In genomic region chr16:32407730-32408129, GRCm38 (mm10) we compare ENCODE assay signal across 27 mouse cellular contexts. TPM values are rescaled to one million over a fixed set of nuclear protein-coding genes. Genes with fewer than 3 reads are reported as not detected.
DNase-seq lines count a peak whose midpoint lies in the region; ATAC-seq lines count a peak whose summit lies in the region.
"Had no signal": no experiment of that assay in that cellular context is flagged by ENCODE, and none has a peak within 500 bp of the region (broad histone marks: within the 10 kb centered on the region; RNA-seq: fewer than 3 reads in every experiment).

No protein-coding gene starts in this region.

- H3K4me3 ChIP-seq in heart, embryonic 10.5 days: no peak overlapping the region
- H3K4me3 ChIP-seq: embryonic facial prominence, embryonic 13.5 days; embryonic facial prominence, embryonic 15.5 days; erythroblast, embryonic 14.5 days; forebrain, embryonic 10.5 days; forebrain, embryonic 12.5 days had no signal

- ATAC-seq in common myeloid progenitor, adult 5-6 weeks (replicated peaks; ENCODE audit: low read depth, poor library complexity, severe bottlenecking): peak; percentile 62; the same call in 1 of the 2 replicates
- peak; percentile 41; the same call in 1 of the 2 replicates for ATAC-seq in megakaryocyte-erythroid progenitor cell, adult 5-6 weeks (replicated peaks; ENCODE audit: low FRiP score, low TSS enrichment, poor library complexity, severe bottlenecking)
- ATAC-seq in CD4-positive, CD25-positive, alpha-beta regulatory T cell, adult 4 months: no peak
- ATAC-seq: forebrain, embryonic 14.5 days; forebrain, embryonic 16.5 days had no signal

- no peaks in the 10 kb centered on the region for H3K9me3 ChIP-seq in heart, embryonic 10.5 days
- H3K9me3 ChIP-seq: embryonic facial prominence, embryonic 13.5 days; embryonic facial prominence, embryonic 15.5 days; forebrain, embryonic 10.5 days; forebrain, embryonic 12.5 days; G1E had no signal

- 76% methylated on average over 10 of the region's 10 CpGs for WGBS in heart, embryonic 10.5 days

- H3K27me3 ChIP-seq in heart, embryonic 10.5 days (ENCODE audit: insufficient read depth, poor library complexity, severe bottlenecking): no peaks in the 10 kb centered on the region
- H3K27me3 ChIP-seq: CH12.LX; embryonic facial prominence, embryonic 13.5 days; embryonic facial prominence, embryonic 15.5 days; forebrain, embryonic 12.5 days had no signal

- DNase-seq in heart, adult 11 months: peak; percentile 39
- DNase-seq in heart, embryonic 10.5 days (ENCODE audit: low spot score): no peak
- no peak for DNase-seq in lung, postnatal 36 days
- DNase-seq: adrenal gland, adult 2 months; adrenal gland, postnatal 10 days; adrenal gland, postnatal 25 days; cerebellum, adult 11 months; cerebellum, adult 2 months; cerebellum, adult 9-10 months; cerebellum, postnatal 10 days; cerebellum, postnatal 25 days; embryo, embryonic 11 days had no signal

- no peaks in the 10 kb centered on the region for H3K36me3 ChIP-seq in heart, embryonic 10.5 days
- H3K36me3 ChIP-seq: embryonic facial prominence, embryonic 13.5 days; embryonic facial prominence, embryonic 15.5 days; forebrain, embryonic 10.5 days; forebrain, embryonic 12.5 days; G1E had no signal

- H3K27ac ChIP-seq in heart, embryonic 10.5 days: no peak overlapping the region
- H3K27ac ChIP-seq: embryonic facial prominence, embryonic 13.5 days; embryonic facial prominence, embryonic 15.5 days; forebrain, embryonic 10.5 days; forebrain, embryonic 12.5 days had no signal

- H3K4me1 ChIP-seq in heart, embryonic 10.5 days: peaks cover 4% of the 10 kb centered on the region; the same call in 1 of the 2 replicates
- H3K4me1 ChIP-seq: embryonic facial prominence, embryonic 15.5 days; forebrain, embryonic 10.5 days; forebrain, embryonic 12.5 days had no signal

RNA-seq across cellular contexts. Expression of gene Tm4sf19, which starts 7.4 kb away (rescaled TPM):
- not detected in 2 replicates for polyA plus RNA-seq in heart, embryonic 10.5 days (2016; fragmentation: Nextera tagmentation; extraction: Ambion mirVana)
- total RNA-seq in common myeloid progenitor, adult 5-6 weeks (2017): not detected in 2 replicates
- not detected in 2 replicates for total RNA-seq in megakaryocyte-erythroid progenitor cell, adult 5-6 weeks (2014; fragmentation: Nextera tagmentation)
- total RNA-seq in megakaryocyte-erythroid progenitor cell, adult 5-6 weeks (2017): not detected in 2 replicates
- polyA plus RNA-seq in CD4-positive, CD25-positive, alpha-beta regulatory T cell, adult 4 months (2017; shearing (Covaris generic)): not detected
- total RNA-seq: adrenal gland, postnatal 25 days; adrenal gland, postnatal 4 days had no signal
- polyA plus RNA-seq: C2C12; cerebellum, adult 2 months; embryonic facial prominence, embryonic 13.5 days; erythroblast, embryonic 14.5 days; forebrain, embryonic 10.5 days; forebrain, embryonic 12.5 days; forebrain, embryonic 14.5 days; forebrain, embryonic 16.5 days; frontal cortex, adult 2 months; G1E had no signal

RNA-seq across cellular contexts. Expression of gene Tctex1d2, which starts 11.8 kb away (rescaled TPM):
- 28.9 and 29.5 TPM in 2 replicates for polyA plus RNA-seq in heart, embryonic 10.5 days (2016; fragmentation: Nextera tagmentation; extraction: Ambion mirVana)
- 39.3 and 43.9 TPM in 2 replicates for total RNA-seq in common myeloid progenitor, adult 5-6 weeks (2017)
- total RNA-seq in megakaryocyte-erythroid progenitor cell, adult 5-6 weeks (2014; fragmentation: Nextera tagmentation): 7.1 and 11.1 TPM in 2 replicates
- 14.3 and 17.2 TPM in 2 replicates for total RNA-seq in megakaryocyte-erythroid progenitor cell, adult 5-6 weeks (2017)
- 1 to 10 TPM; 4.3 to 7.4 TPM for polyA plus RNA-seq in CD4-positive, CD25-positive, alpha-beta regulatory T cell, adult 4 months (2017; shearing (Covaris generic))
- total RNA-seq: CH12.LX had no signal
- polyA plus RNA-seq: erythroblast, embryonic 14.5 days had no signal

RNA-seq across cellular contexts. Expression of gene Pcyt1a, which starts 23.0 kb away (rescaled TPM):
- polyA plus RNA-seq in heart, embryonic 10.5 days (2016; fragmentation: Nextera tagmentation; extraction: Ambion mirVana): 36.6 and 43.9 TPM in 2 replicates
- total RNA-seq in common myeloid progenitor, adult 5-6 weeks (2017): 76.7 and 81.5 TPM in 2 replicates
- 68.8 and 73.7 TPM in 2 replicates for total RNA-seq in megakaryocyte-erythroid progenitor cell, adult 5-6 weeks (2014; fragmentation: Nextera tagmentation)
- total RNA-seq in megakaryocyte-erythroid progenitor cell, adult 5-6 weeks (2017): 69.0 and 78.2 TPM in 2 replicates
- 10 to 100 TPM; 10.7 to 17.3 TPM for polyA plus RNA-seq in CD4-positive, CD25-positive, alpha-beta regulatory T cell, adult 4 months (2017; shearing (Covaris generic))
